Mouse (Mus musculus): ENCODE data around the gene Rere.

DNA sequence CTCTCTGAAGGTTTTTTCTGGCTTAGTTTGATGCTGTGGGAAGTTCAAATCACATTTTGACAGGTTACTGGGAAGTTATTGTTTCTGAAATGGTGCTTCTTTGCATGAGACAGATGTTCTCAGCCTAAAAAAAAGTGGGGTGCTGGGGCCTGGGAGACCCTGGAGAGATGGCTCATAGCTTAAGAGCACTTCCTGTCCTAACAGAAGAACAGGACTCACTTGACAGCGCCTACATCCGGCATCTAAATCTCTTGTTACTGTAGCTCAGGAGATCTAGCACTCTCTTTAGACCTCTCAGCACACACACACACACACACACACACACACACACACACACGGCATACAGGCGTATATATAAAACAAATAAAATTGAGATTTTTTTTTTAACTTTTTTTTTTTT is 291.5 kb downstream of the Rere start:
- TF ChIP-seq POLR2A (IDR thresholded peaks at IDR 0.05; ENCODE audit: control insufficient read depth, low read depth, low read length) = no peak
- TF ChIP-seq CTCF (IDR thresholded peaks at IDR 0.05; ENCODE audit: control insufficient read depth, insufficient read depth, insufficient replicate concordance, low read depth, low read length) = no peak
